22 mouse cellular contexts compared by ENCODE assay signal in genomic region chr6:134518450-134518849, GRCm38 (mm10).
"Had no signal": no experiment of that assay in that cellular context is flagged by ENCODE, and none has a peak within 500 bp of the region (broad histone marks: within the 10 kb centered on the region; RNA-seq: fewer than 3 reads in every experiment).

No protein-coding gene starts in this region.

- H3K4me3 ChIP-seq: heart, embryonic 10.5 days; heart, embryonic 12.5 days; hindbrain, embryonic 10.5 days; hindbrain, embryonic 12.5 days; intestine, embryonic 15.5 days; layer of hippocampus, adult 2 months; left cerebral cortex, adult 2 months; limb, embryonic 12.5 days; liver, embryonic 13.5 days; liver, embryonic 15.5 days had no signal

- DNase-seq: gastrocnemius, postnatal 14 days; heart, adult 18-20 months; heart, postnatal 10 days; heart, postnatal 4 days; kidney, adult 18-20 months; kidney, adult 8-10 months; kidney, postnatal 10 days; kidney, postnatal 25 days; kidney, postnatal 4 days; liver; liver, embryonic 13.5 days; liver, postnatal 0 days had no signal

- H3K27ac ChIP-seq: heart, embryonic 10.5 days; hindbrain, embryonic 10.5 days; hindbrain, embryonic 12.5 days; hindbrain, embryonic 14.5 days; intestine, embryonic 15.5 days; layer of hippocampus, adult 2 months; left cerebral cortex, adult 2 months; limb, embryonic 12.5 days; liver, embryonic 13.5 days; liver, embryonic 15.5 days had no signal
